Mouse (Mus musculus): Measurements from ENCODE around the gene Oaz1. TPM values are rescaled to one million over a fixed set of nuclear protein-coding genes. Genes with fewer than 3 reads are reported as not detected.

Oaz1 gene
- polyA plus RNA-seq, 2 experiments: 882 to 1,813 TPM

DNA sequence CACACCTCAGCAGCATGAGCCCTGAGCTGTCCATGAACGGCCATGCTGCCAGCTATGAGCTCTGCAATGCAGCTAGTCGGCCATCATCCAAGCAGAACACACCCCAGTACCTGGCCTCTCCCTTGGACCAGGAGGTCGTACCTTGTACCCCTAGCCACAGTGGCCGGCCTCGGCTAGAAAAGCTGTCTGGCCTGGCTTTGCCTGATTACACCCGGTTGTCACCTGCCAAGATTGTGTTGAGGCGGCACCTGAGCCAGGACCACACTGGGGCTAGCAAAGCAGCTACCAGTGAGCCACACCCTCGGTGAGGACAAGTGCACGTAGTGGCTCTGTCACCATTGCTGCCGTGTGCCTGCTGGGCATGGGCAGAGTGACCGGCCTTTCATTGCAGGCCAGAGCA lies 40.5 kb upstream of the Oaz1 start:
- Histone ChIP-seq H3K27ac (replicated peaks; ENCODE audit: low read depth, low read length) (no peak overlapping the region), H3K27me3 (ENCODE audit: control insufficient read depth, insufficient read depth, low read length) (no peaks in the 10 kb centered on the region), H3K9ac (ENCODE audit: low read depth, low read length, severe bottlenecking) (no peak overlapping the region), H3K36me3 (ENCODE audit: control insufficient read depth, insufficient read depth, low read length) (peaks cover 99% of the 10 kb centered on the region), H3K9me3 (ENCODE audit: control insufficient read depth, low read length) (no peaks in the 10 kb centered on the region), H3K4me2 (replicated peaks; ENCODE audit: low read depth, low read length, severe bottlenecking) (no peak overlapping the region), H3K4me3 (replicated peaks; ENCODE audit: low read length) (no peak overlapping the region), H3K4me1 (ENCODE audit: control insufficient read depth, insufficient read depth, low read length) (no peaks in the 10 kb centered on the region)
- no peak for ATAC-seq (ENCODE audit: low FRiP score, low read depth)
- no peak for DNase-seq (ENCODE audit: low spot score)
- WGBS: 94% methylated on average over 11 of the region's 11 CpGs
- no peak for TF ChIP-seq POLR2A (IDR thresholded peaks at IDR 0.05; ENCODE audit: borderline replicate concordance, extremely low read depth, insufficient read depth, insufficient read length)

DNA sequence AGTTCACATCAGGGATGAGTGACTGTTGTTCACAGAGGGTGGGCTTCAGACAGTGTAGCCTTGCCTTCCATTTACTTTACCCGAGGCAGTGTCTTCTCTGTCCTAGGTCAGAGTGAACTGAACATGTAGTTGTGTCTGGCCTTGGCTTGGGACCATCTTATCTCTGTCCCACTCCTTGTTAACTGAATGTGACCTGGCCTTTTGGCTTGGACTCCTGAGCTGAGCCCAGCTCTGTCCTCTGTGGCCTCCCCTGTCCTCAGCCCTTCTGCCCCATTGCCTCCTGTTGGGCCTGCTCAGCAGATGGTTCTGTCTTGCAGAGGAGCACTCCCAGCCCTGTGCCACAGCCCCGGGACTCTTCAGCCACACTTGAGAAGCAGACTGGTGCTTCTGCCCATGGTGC lies 38.9 kb upstream of the Oaz1 start:
- no peak overlapping the region for H3K27ac ChIP-seq (replicated peaks; ENCODE audit: low read depth, low read length)
- WGBS: 82% methylated on average over 2 of the region's 2 CpGs
- TF ChIP-seq POLR2A (IDR thresholded peaks at IDR 0.05; ENCODE audit: borderline replicate concordance, extremely low read depth, insufficient read depth, insufficient read length): no peak

DNA sequence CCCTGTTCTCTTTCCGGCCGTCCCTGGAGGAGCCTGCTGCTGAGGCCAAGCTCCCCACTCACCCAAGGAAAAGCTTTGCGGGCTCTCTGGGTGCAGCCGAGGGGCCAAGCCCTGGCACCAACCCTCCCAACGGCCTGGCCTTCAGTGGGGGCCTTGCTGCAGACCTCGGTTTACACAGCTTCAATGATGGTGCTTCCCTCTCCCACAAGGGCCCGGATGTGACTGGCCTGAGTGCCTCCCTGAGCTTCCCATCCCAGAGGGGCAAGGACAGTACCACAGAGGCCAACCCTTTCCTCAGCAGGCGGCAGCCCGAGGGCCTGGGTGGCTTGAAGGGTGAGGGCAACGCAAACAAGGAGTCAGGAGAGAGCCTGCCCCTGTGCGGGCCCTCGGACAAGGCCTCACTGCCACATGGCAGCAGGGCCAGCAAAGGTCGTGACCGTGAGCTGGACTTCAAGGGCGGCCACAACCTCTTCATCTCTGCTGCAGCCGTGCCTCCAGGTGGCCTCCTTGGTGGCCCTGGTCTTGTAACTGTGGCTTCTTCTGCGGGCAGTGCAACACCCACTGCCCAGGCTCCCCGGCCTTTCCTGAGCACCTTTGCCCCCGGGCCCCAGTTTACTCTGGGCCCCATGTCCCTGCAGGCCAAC lies 35.6 kb upstream of the Oaz1 start:
- no peak overlapping the region for H3K4me2 ChIP-seq (replicated peaks; ENCODE audit: low read depth, low read length, severe bottlenecking)
- ATAC-seq (ENCODE audit: low FRiP score, low read depth) (no peak), DNase-seq (ENCODE audit: low spot score) (no peak)
- TF ChIP-seq POLR2A (IDR thresholded peaks at IDR 0.05; ENCODE audit: borderline replicate concordance, extremely low read depth, insufficient read depth, insufficient read length): no peak
- H3K27me3 ChIP-seq (ENCODE audit: control insufficient read depth, insufficient read depth, low read length): no peaks in the 10 kb centered on the region
- H3K4me1 ChIP-seq (ENCODE audit: control insufficient read depth, insufficient read depth, low read length): no peaks in the 10 kb centered on the region
- no peak overlapping the region for H3K27ac ChIP-seq (replicated peaks; ENCODE audit: low read depth, low read length)
- H3K9ac ChIP-seq (ENCODE audit: low read depth, low read length, severe bottlenecking): no peak overlapping the region
- H3K36me3 ChIP-seq (ENCODE audit: control insufficient read depth, insufficient read depth, low read length): peaks cover 98% of the 10 kb centered on the region
- no peak overlapping the region for H3K4me3 ChIP-seq (replicated peaks; ENCODE audit: low read length)
- no peaks in the 10 kb centered on the region for H3K9me3 ChIP-seq (ENCODE audit: control insufficient read depth, low read length)
- 93% methylated on average over 15 of the region's 19 CpGs for WGBS

More for the DNA sequence above, 38.9 kb upstream of the Oaz1 start:
- no peak overlapping the region for H3K9ac ChIP-seq (ENCODE audit: low read depth, low read length, severe bottlenecking)
- H3K27me3 ChIP-seq (ENCODE audit: control insufficient read depth, insufficient read depth, low read length): no peaks in the 10 kb centered on the region
- H3K36me3 ChIP-seq (ENCODE audit: control insufficient read depth, insufficient read depth, low read length): peaks cover 98% of the 10 kb centered on the region
- no peaks in the 10 kb centered on the region for H3K9me3 ChIP-seq (ENCODE audit: control insufficient read depth, low read length)
- H3K4me1 ChIP-seq (ENCODE audit: control insufficient read depth, insufficient read depth, low read length): no peaks in the 10 kb centered on the region
- no peak overlapping the region for H3K4me3 ChIP-seq (replicated peaks; ENCODE audit: low read length)
- H3K4me2 ChIP-seq (replicated peaks; ENCODE audit: low read depth, low read length, severe bottlenecking): no peak overlapping the region
- no peak for DNase-seq (ENCODE audit: low spot score)
- no peak for ATAC-seq (ENCODE audit: low FRiP score, low read depth)

GRCm38 (mm10) chr10:80791476-80792174 lies 34.8 kb upstream of the Oaz1 start:
- ATAC-seq (ENCODE audit: low FRiP score, low read depth): no peak
- peaks cover 98% of the 10 kb centered on the region for H3K36me3 ChIP-seq (ENCODE audit: control insufficient read depth, insufficient read depth, low read length)
- H3K4me2 ChIP-seq (replicated peaks; ENCODE audit: low read depth, low read length, severe bottlenecking): no peak overlapping the region
- peaks cover 3% of the 10 kb centered on the region for H3K4me1 ChIP-seq (ENCODE audit: control insufficient read depth, insufficient read depth, low read length)
- H3K9ac ChIP-seq (ENCODE audit: low read depth, low read length, severe bottlenecking): no peak overlapping the region
- H3K27me3 ChIP-seq (ENCODE audit: control insufficient read depth, insufficient read depth, low read length): no peaks in the 10 kb centered on the region
- no peak for TF ChIP-seq POLR2A (IDR thresholded peaks at IDR 0.05; ENCODE audit: borderline replicate concordance, extremely low read depth, insufficient read depth, insufficient read length)
- DNase-seq (ENCODE audit: low spot score): no peak
- H3K27ac ChIP-seq (replicated peaks; ENCODE audit: low read depth, low read length): no peak overlapping the region
- 77% methylated on average over 33 of the region's 33 CpGs for WGBS
- no peak overlapping the region for H3K4me3 ChIP-seq (replicated peaks; ENCODE audit: low read length)
- H3K9me3 ChIP-seq (ENCODE audit: control insufficient read depth, low read length): no peaks in the 10 kb centered on the region

DNA sequence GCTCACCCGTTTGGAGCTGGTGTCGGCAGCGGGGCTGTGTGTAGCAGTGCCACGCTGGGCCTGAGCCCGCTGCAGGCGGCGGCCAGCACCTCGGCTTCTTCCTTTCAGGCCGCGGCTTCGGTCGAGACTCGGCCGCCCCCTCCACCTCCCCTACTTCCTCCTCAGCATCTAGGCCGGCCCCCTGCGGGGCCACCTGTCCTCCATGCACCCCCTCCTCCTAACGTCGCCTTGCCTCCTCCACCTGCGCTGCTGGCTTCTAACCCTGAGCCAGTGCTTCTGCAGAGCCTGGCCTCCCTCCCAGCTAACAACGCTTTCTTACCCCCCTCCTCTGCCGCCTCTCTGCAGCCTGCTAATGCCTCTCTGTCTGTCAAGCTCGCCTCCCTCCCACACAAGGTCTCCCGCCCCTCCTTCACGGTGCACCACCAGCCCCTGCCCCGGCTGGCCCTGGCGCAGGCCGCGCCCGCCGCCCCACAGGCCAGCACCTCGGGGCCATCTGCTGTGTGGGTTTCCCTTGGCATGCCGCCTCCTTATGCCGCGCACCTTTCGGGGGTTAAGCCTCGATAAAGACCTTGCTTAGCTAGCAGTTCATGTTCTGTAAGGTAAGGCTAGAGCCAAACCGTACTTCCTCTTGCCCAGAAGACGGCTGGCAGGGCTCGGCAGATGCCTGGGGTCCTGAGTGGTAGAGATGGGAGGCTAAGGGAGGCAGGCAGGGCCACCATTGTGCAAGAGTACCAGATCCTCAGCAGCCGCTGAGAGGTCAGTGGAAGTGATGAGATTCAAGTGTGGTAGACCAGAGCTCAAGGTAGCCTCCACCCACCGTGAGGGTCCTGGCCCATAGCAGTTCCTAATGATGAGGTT lies 34.1 kb upstream of the Oaz1 start:
- Histone ChIP-seq H3K36me3 (ENCODE audit: control insufficient read depth, insufficient read depth, low read length) (peaks cover 94% of the 10 kb centered on the region), H3K9ac (ENCODE audit: low read depth, low read length, severe bottlenecking) (no peak overlapping the region), H3K4me2 (replicated peaks; ENCODE audit: low read depth, low read length, severe bottlenecking) (no peak overlapping the region), H3K27ac (replicated peaks; ENCODE audit: low read depth, low read length) (no peak overlapping the region), H3K27me3 (ENCODE audit: control insufficient read depth, insufficient read depth, low read length) (no peaks in the 10 kb centered on the region), H3K4me3 (replicated peaks; ENCODE audit: low read length) (no peak overlapping the region), H3K4me1 (ENCODE audit: control insufficient read depth, insufficient read depth, low read length) (peaks cover 8% of the 10 kb centered on the region), H3K9me3 (ENCODE audit: control insufficient read depth, low read length) (no peaks in the 10 kb centered on the region)
- TF ChIP-seq POLR2A (IDR thresholded peaks at IDR 0.05; ENCODE audit: borderline replicate concordance, extremely low read depth, insufficient read depth, insufficient read length): no peak
- ATAC-seq (ENCODE audit: low FRiP score, low read depth) (no peak), DNase-seq (ENCODE audit: low spot score) (no peak)
- 81% methylated on average over 40 of the region's 41 CpGs for WGBS

Data from limb, embryonic 14.5 days (tissue).